In genomic region chr3:80702173-80702572, GRCm38 (mm10) we compare ENCODE assay signal across 30 mouse cellular contexts.
DNase-seq lines count a peak whose midpoint lies in the region; ATAC-seq and TF ChIP-seq lines count a peak whose summit lies in the region.
"Had no signal": no experiment of that assay in that cellular context is flagged by ENCODE, and none has a peak within 500 bp of the region (broad histone marks: within the 10 kb centered on the region; RNA-seq: fewer than 3 reads in every experiment).

No protein-coding gene starts in this region.

- H3K36me3 ChIP-seq in lung, embryonic 15.5 days, result no peaks in the 10 kb centered on the region
- H3K36me3 ChIP-seq in lung, postnatal 0 days (ENCODE audit: insufficient read depth, low read length), result no peaks in the 10 kb centered on the region
- H3K36me3 ChIP-seq in forebrain, postnatal 0 days (ENCODE audit: insufficient read depth), result peaks cover 15% of the 10 kb centered on the region
- no peaks in the 10 kb centered on the region for H3K36me3 ChIP-seq in forebrain, embryonic 10.5 days (replicated peaks)
- H3K36me3 ChIP-seq: embryonic facial prominence, embryonic 10.5 days; embryonic facial prominence, embryonic 15.5 days; limb, embryonic 12.5 days; liver, embryonic 15.5 days had no signal

- no peak overlapping the region for H3K4me3 ChIP-seq in lung, embryonic 15.5 days
- no peak overlapping the region for H3K4me3 ChIP-seq in lung, postnatal 0 days (ENCODE audit: low read depth, low read length)
- no peak overlapping the region for H3K4me3 ChIP-seq in forebrain, postnatal 0 days (ENCODE audit: low read depth, low read length)
- no peak overlapping the region for H3K4me3 ChIP-seq in forebrain, embryonic 10.5 days
- H3K4me3 ChIP-seq: embryonic facial prominence, embryonic 10.5 days; embryonic facial prominence, embryonic 15.5 days; forebrain, embryonic 13.5 days; gastrocnemius, adult 2 months; limb, embryonic 12.5 days; liver, embryonic 15.5 days had no signal

- no peak overlapping the region for H3K9ac ChIP-seq in lung, embryonic 15.5 days
- no peak overlapping the region for H3K9ac ChIP-seq in lung, postnatal 0 days (replicated peaks; ENCODE audit: low read depth)
- no peak overlapping the region for H3K9ac ChIP-seq in forebrain, postnatal 0 days
- H3K9ac ChIP-seq: embryonic facial prominence, embryonic 15.5 days; forebrain, embryonic 13.5 days; hindbrain, embryonic 14.5 days; limb, embryonic 12.5 days; liver, embryonic 15.5 days had no signal

- WGBS in lung, embryonic 15.5 days, result 54% methylated on average over 3 of the region's 3 CpGs
- WGBS in lung, postnatal 0 days, result 69% methylated on average over 3 of the region's 3 CpGs
- 87% methylated on average over 3 of the region's 3 CpGs for WGBS in forebrain, postnatal 0 days
- 91% methylated on average over 3 of the region's 3 CpGs for WGBS in forebrain, embryonic 10.5 days

- H3K27me3 ChIP-seq in lung, embryonic 15.5 days, result no peaks in the 10 kb centered on the region
- H3K27me3 ChIP-seq in lung, postnatal 0 days (replicated peaks; ENCODE audit: insufficient read depth, low read length), result no peaks in the 10 kb centered on the region
- no peaks in the 10 kb centered on the region for H3K27me3 ChIP-seq in forebrain, postnatal 0 days (ENCODE audit: insufficient read depth, low read length)
- no peaks in the 10 kb centered on the region for H3K27me3 ChIP-seq in forebrain, embryonic 10.5 days (ENCODE audit: poor library complexity, severe bottlenecking)
- H3K27me3 ChIP-seq: embryonic facial prominence, embryonic 15.5 days; forebrain, embryonic 13.5 days; limb, embryonic 12.5 days; liver, embryonic 15.5 days had no signal

- peak; percentile 76; the same call in 1 of the 2 replicates for ATAC-seq in lung, embryonic 15.5 days (ENCODE audit: borderline replicate concordance, extremely low read depth, low FRiP score, low TSS enrichment)
- no peak for ATAC-seq in lung, postnatal 0 days
- ATAC-seq in forebrain, postnatal 0 days, result no peak
- ATAC-seq: forebrain, embryonic 13.5 days; inflammation-experienced regulatory T-cells, adult 6 months had no signal

- TF ChIP-seq EP300 in lung, postnatal 0 days (IDR thresholded peaks at IDR 0.05), result no peak

- H3K27ac ChIP-seq in lung, embryonic 15.5 days, result no peak overlapping the region
- H3K27ac ChIP-seq in lung, postnatal 0 days (ENCODE audit: low read length), result no peak overlapping the region
- no peak overlapping the region for H3K27ac ChIP-seq in forebrain, postnatal 0 days (ENCODE audit: low read depth, low read length)
- no peak overlapping the region for H3K27ac ChIP-seq in forebrain, embryonic 10.5 days
- H3K27ac ChIP-seq: embryonic facial prominence, embryonic 10.5 days; embryonic facial prominence, embryonic 15.5 days; forebrain, embryonic 13.5 days; gastrocnemius, adult 2 months; hindbrain, embryonic 14.5 days; limb, embryonic 12.5 days; liver, embryonic 15.5 days had no signal

- H3K9me3 ChIP-seq in lung, embryonic 15.5 days, result no peaks in the 10 kb centered on the region
- H3K9me3 ChIP-seq in lung, postnatal 0 days (ENCODE audit: low read length), result no peaks in the 10 kb centered on the region
- H3K9me3 ChIP-seq in forebrain, postnatal 0 days (ENCODE audit: low read length), result no peaks in the 10 kb centered on the region
- no peaks in the 10 kb centered on the region for H3K9me3 ChIP-seq in forebrain, embryonic 10.5 days
- H3K9me3 ChIP-seq: embryonic facial prominence, embryonic 10.5 days; embryonic facial prominence, embryonic 15.5 days; forebrain, embryonic 13.5 days; limb, embryonic 12.5 days; liver, embryonic 15.5 days had no signal

- no peaks in the 10 kb centered on the region for H3K4me1 ChIP-seq in lung, embryonic 15.5 days
- H3K4me1 ChIP-seq in lung, postnatal 0 days (ENCODE audit: insufficient read depth, low read depth, low read length), result no peaks in the 10 kb centered on the region
- H3K4me1 ChIP-seq in forebrain, postnatal 0 days (ENCODE audit: insufficient read depth), result no peaks in the 10 kb centered on the region
- H3K4me1 ChIP-seq in forebrain, embryonic 10.5 days, result no peaks in the 10 kb centered on the region
- H3K4me1 ChIP-seq: embryonic facial prominence, embryonic 10.5 days; embryonic facial prominence, embryonic 15.5 days; forebrain, embryonic 13.5 days; limb, embryonic 12.5 days; liver, embryonic 15.5 days had no signal

- TF ChIP-seq CTCF in lung, postnatal 0 days (IDR thresholded peaks at IDR 0.05), result no peak
- no peak for TF ChIP-seq CTCF in forebrain, postnatal 0 days (IDR thresholded peaks at IDR 0.05; ENCODE audit: low read depth)

- peak; percentile 5 to 22 for DNase-seq in kidney, postnatal 4 days
- no peak for DNase-seq in kidney, adult 18-20 months
- peak; percentile 30 for DNase-seq in lung, postnatal 0 days (ENCODE audit: low spot score)
- DNase-seq in lung, postnatal 4 days, result peak; percentile 17 to 25
- DNase-seq in forebrain, postnatal 0 days, result no peak
- DNase-seq in forebrain, embryonic 10.5 days (ENCODE audit: extremely low spot score, low spot score), result no peak
- DNase-seq: adrenal gland, postnatal 36 days; B cell, adult 2 months; cerebellum, adult 2 months; cerebellum, postnatal 14 days; gastrocnemius, adult 2 months; gastrocnemius, postnatal 36 days; heart, adult 18-20 months; heart, postnatal 4 days; kidney, adult 2 months; layer of hippocampus, adult 9-11 months; midbrain, embryonic 14.5 days; right cerebral cortex, postnatal 25 days; spleen, adult 18-20 months; thymus, adult 18-20 months; thymus, postnatal 4 days had no signal

- H3K4me2 ChIP-seq in lung, embryonic 15.5 days, result no peak overlapping the region
- H3K4me2 ChIP-seq in lung, postnatal 0 days (replicated peaks; ENCODE audit: low read depth, low read length), result no peak overlapping the region
- H3K4me2 ChIP-seq in forebrain, postnatal 0 days (ENCODE audit: low read depth), result no peak overlapping the region
- H3K4me2 ChIP-seq: embryonic facial prominence, embryonic 15.5 days; forebrain, embryonic 13.5 days; heart, embryonic 11.5 days; hindbrain, embryonic 14.5 days; limb, embryonic 12.5 days; liver, embryonic 15.5 days had no signal

Comparison
In these comparisons a context has a peak if more than half of its experiments do, and no peak if none do; other contexts are left out.
1. DNase-seq: peak in kidney, postnatal 4 days (2 of 2), lung, postnatal 0 days (single experiment) and lung, postnatal 4 days (2 of 2); none in kidney, adult 18-20 months (single experiment), forebrain, postnatal 0 days (single experiment) and forebrain, embryonic 10.5 days (single experiment).